Mouse (Mus musculus): ENCODE measurements around the gene Chst8. TPM values are rescaled to one million over a fixed set of nuclear protein-coding genes. Genes with fewer than 3 reads are reported as not detected.

The Chst8 gene
- total RNA-seq (2023) = 0.50 TPM

DNA sequence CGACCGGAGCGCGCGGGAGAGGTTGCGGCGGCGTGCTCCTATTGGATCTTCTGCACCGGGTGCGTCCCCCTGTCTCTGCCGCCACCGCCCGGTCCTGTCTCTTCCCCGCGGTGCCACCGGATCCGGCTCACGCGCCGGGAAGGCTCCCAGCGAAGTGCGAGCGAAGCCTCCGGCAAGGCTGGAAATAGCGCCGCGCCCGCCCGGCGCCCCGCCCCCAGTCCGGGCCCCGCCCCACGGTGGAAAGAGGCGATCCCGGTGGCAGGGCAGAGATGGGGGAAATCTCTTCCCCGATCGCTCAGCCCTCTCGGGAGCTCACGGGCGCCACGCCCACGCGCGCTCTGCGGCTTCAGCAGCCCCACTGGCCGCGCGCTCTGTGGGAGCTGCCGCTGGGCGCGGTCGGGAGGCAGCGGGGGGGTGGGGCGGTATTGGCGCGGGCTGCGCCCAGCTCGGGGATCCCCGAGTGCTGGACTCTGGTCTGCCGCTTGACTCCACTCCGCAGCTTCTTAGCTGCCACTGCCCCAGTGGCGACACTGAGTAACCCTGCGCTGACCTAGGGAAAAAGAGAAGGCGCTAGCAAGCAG is at the start of gene Chst8:
TSS of gene Chst8 (minus strand) at position 181 of the 581 bp plus-strand sequence.

DNA sequence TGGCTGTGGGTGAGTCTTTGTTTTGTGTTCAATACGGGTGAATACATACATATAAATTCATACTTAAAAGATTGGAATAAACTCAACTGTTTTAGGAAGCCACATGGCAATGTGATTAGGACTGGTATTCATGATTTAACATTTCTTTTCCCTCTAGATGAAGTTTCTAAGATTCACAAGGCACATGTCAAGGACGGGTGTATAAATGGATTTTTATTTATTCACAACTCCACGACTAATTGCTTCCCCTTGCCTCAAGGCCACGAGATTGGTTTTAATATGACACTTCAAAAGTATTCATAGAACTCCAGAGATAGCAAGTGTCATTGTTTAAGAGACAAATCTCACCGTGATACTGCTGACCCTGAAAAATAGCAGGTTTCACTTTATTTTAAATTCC is 155.9 kb downstream of the Chst8 start, which contains the start of gene Kctd15:
TSS of gene Kctd15 (minus strand) at position 101 of the 400 bp plus-strand sequence.

Other genes starting within 250 kb of the Chst8 start
- gene Kctd15, start 156.0 kb downstream of the Chst8 start, total RNA-seq (2023) = not detected
- 28.7 TPM for gene Pepd, start 99.7 kb upstream of the Chst8 start, total RNA-seq (2023)
- gene Cebpg, start 243.9 kb upstream of the Chst8 start, total RNA-seq (2023) = 44.9 TPM

Measured in CD4-positive naive resting alpha-beta T cell, adult 76 days (primary cell).